Mouse (Mus musculus) CH12.LX (cell line): ENCODE results near the gene Gm10271. TPM values are rescaled to one million over a fixed set of nuclear protein-coding genes. Genes with fewer than 3 reads are reported as not detected.

ENCODE experiments used
- DNase-seq: peaks from one replicate; pipeline ENCODE4 v3.0.0-alpha.2; 2013; ENCODE audit errors: extremely low read depth
- H3K27ac ChIP-seq: 2 replicates; pipeline ENCODE4 v1.5.1; 2012; ENCODE audit warnings: low read depth, mild to moderate bottlenecking, control low read depth, moderate library complexity; ENCODE audit not compliant: insufficient read depth
- H3K27me3 ChIP-seq: replicated peaks from 2 replicates; pipeline ENCODE3; 2012; ENCODE audit warnings: inconsistent platforms
- H3K36me3 ChIP-seq, 2 experiments: replicated peaks in 1 of 2; 2 replicates each; pipeline versions ENCODE3 to v1.6.1; 2012; ENCODE audit warnings: inconsistent platforms in 1 of 2, low read length in 1 of 2, mild to moderate bottlenecking in 1 of 2, mixed read lengths in 1 of 2, moderate library complexity in 1 of 2; ENCODE audit not compliant: control insufficient read depth in 1 of 2, insufficient read depth in 1 of 2
- H3K4me1 ChIP-seq, 2 experiments: 2 replicates each; pipeline ENCODE4 v1.6.1; 2012; ENCODE audit warnings: inconsistent platforms in 1 of 2, moderate library complexity in 1 of 2; ENCODE audit not compliant: insufficient read depth in 2 of 2, control insufficient read depth in 1 of 2
- H3K4me2 ChIP-seq: 2 replicates; pipeline ENCODE4 v1.6.1; 2012; ENCODE audit warnings: low read depth, mild to moderate bottlenecking, control low read depth; ENCODE audit not compliant: poor library complexity, insufficient read depth, severe bottlenecking
- H3K4me3 ChIP-seq, 3 experiments: fragments of 150-350 bp in 1 of 3; sonication (generic) in 1 of 3; replicated peaks in 1 of 3; 2 replicates each; pipeline versions ENCODE3 to v1.5.1; 2011 to 2012; ENCODE audit warnings: low read depth in 2 of 3, low read length in 2 of 3, mild to moderate bottlenecking in 2 of 3, moderate library complexity in 2 of 3, control low read depth in 1 of 3, improper control_type of control experiment in 1 of 3, inconsistent platforms in 1 of 3, mixed read lengths in 1 of 3; ENCODE audit not compliant: poor library complexity in 1 of 3
- H3K79me2 ChIP-seq: replicated peaks from 2 replicates; pipeline ENCODE4 v1.6.1; 2012; ENCODE audit warnings: mild to moderate bottlenecking, moderate library complexity; ENCODE audit not compliant: control insufficient read depth, poor library complexity, insufficient read depth, severe bottlenecking; ENCODE audit errors: extremely low read depth
- H3K9ac ChIP-seq: 2 replicates; pipeline ENCODE4 v1.6.1; 2012; ENCODE audit warnings: low read depth, mild to moderate bottlenecking, control low read depth, moderate library complexity; ENCODE audit not compliant: insufficient read depth
- H3K9me3 ChIP-seq: replicated peaks from 2 replicates; pipeline ENCODE3; 2012; ENCODE audit warnings: low read length, inconsistent platforms, mixed read lengths
- CHD1 ChIP-seq: IDR thresholded peaks from 2 replicates; pipeline ENCODE4 v1.6.1; 2012; ENCODE audit warnings: low read depth, low read length, improper control_type of control experiment, inconsistent platforms
- CTCF ChIP-seq, 2 experiments: IDR thresholded peaks in 1 of 2; conservative IDR thresholded peaks in 1 of 2; 2 replicates each; pipeline ENCODE4 v1.5.1; 2011 to 2012; ENCODE audit warnings: low read depth in 2 of 2, low read length in 2 of 2, improper control_type of control experiment in 1 of 2, inconsistent platforms in 1 of 2, mild to moderate bottlenecking in 1 of 2, moderate library complexity in 1 of 2
- ETS1 ChIP-seq: conservative IDR thresholded peaks from 2 replicates; pipeline ENCODE4 v1.6.1; 2012; ENCODE audit warnings: low read depth, mild to moderate bottlenecking, inconsistent platforms, low read length, improper control_type of control experiment, moderate library complexity
- IRF4 ChIP-seq: IDR thresholded peaks from 2 replicates; pipeline ENCODE4 v1.6.1; 2014; ENCODE audit warnings: low read depth, mild to moderate bottlenecking, inconsistent platforms, low read length, improper control_type of control experiment
- KAT2A ChIP-seq: IDR thresholded peaks from 2 replicates; pipeline ENCODE4 v1.6.1; 2012; ENCODE audit warnings: low read length, improper control_type of control experiment, inconsistent platforms; ENCODE audit not compliant: insufficient replicate concordance
- MAX ChIP-seq: IDR thresholded peaks from 2 replicates; pipeline ENCODE4 v1.6.1; 2011; ENCODE audit warnings: low read length, improper control_type of control experiment
- MEF2A ChIP-seq: IDR thresholded peaks from 2 replicates; pipeline ENCODE4 v1.6.1; 2014; ENCODE audit warnings: low read depth, mild to moderate bottlenecking, inconsistent platforms, low read length, improper control_type of control experiment, borderline replicate concordance
- NELFE ChIP-seq: IDR thresholded peaks from 2 replicates; pipeline ENCODE4 v1.6.1; 2011; ENCODE audit warnings: low read depth, low read length, improper control_type of control experiment
- NRF1 ChIP-seq: IDR thresholded peaks from 2 replicates; pipeline ENCODE4 v1.6.1; 2014; ENCODE audit warnings: low read depth, mild to moderate bottlenecking, inconsistent platforms, low read length, improper control_type of control experiment, moderate library complexity
- PAX5 ChIP-seq: IDR thresholded peaks from 2 replicates; pipeline ENCODE4 v1.6.1; 2012; ENCODE audit warnings: low read length, inconsistent platforms, mixed read lengths
- POLR2A ChIP-seq: IDR thresholded peaks from 2 replicates; pipeline ENCODE4 v1.6.1; 2011; ENCODE audit warnings: low read depth, mild to moderate bottlenecking, improper control_type of control experiment, low read length
- RAD21 ChIP-seq: IDR thresholded peaks from 2 replicates; pipeline ENCODE4 v1.6.1; 2011; ENCODE audit warnings: low read depth, mild to moderate bottlenecking, low read length, improper control_type of control experiment, moderate library complexity
- RCOR1 ChIP-seq: conservative IDR thresholded peaks from 2 replicates; pipeline ENCODE4 v1.6.1; 2012; ENCODE audit warnings: low read depth, mild to moderate bottlenecking, inconsistent platforms, low read length, improper control_type of control experiment
- SMC3 ChIP-seq: IDR thresholded peaks from 2 replicates; pipeline ENCODE4 v1.6.1; 2011; ENCODE audit warnings: low read depth, low read length, improper control_type of control experiment
- USF1 ChIP-seq: IDR thresholded peaks from 2 replicates; pipeline ENCODE4 v1.6.1; 2014; ENCODE audit warnings: low read depth, mild to moderate bottlenecking, inconsistent platforms, low read length, improper control_type of control experiment
- ZC3H11A ChIP-seq: IDR thresholded peaks from 2 replicates; pipeline ENCODE4 v1.6.1; 2012; ENCODE audit warnings: low read depth, mild to moderate bottlenecking, inconsistent platforms, low read length, improper control_type of control experiment
- ZNF384 ChIP-seq: IDR thresholded peaks from 2 replicates; pipeline ENCODE4 v1.6.1; 2012; ENCODE audit warnings: low read depth, low read length, improper control_type of control experiment, inconsistent platforms
- dilution Hi-C: fragments of 300-500 bp; cut with MboI; formaldehyde crosslinking; loops from 2 replicates; pipeline ENCODE4 v1.14.3; 2020; ENCODE audit warnings: low sequenced_read_pairs; ENCODE audit not compliant: extremely low pct_unique_long_range_greater_than_20kb, extremely low pct_ligation_motif_present
- in situ Hi-C: fragments of 300-500 bp; cut with MboI; formaldehyde crosslinking; loops from 3 replicates; pipeline ENCODE4 v1.14.3; 2019; ENCODE audit warnings: low sequenced_read_pairs, low pct_ligation_motif_present, low pct_unique_long_range_greater_than_20kb, mixed read lengths
- polyA plus RNA-seq: library from polyadenylated mRNA; unstranded; fragments of >175 nt; gene quantifications from 2 replicates; pipeline ENCODE4 v1.2.1, GENCODE M21; 2012; ENCODE audit warnings: low read depth; ENCODE audit not compliant: insufficient read length
- total RNA-seq, 2 experiments: library from RNA; depleted of rRNA; stranded (reverse); fragments of 300-350 nt in 1 of 2; fragments of >200 nt in 1 of 2; gene quantifications; 2 replicates each; pipeline ENCODE4 v1.2.3; 2012 to 2014

The Gm10271 gene
- total and polyA plus RNA-seq, 3 experiments, result not detected

- in situ Hi-C loops, result no loop called here
- H3K79me2 ChIP-seq, result no peaks in the 10 kb centered on the region
- no peak overlapping the region for H3K27ac ChIP-seq
- H3K36me3 ChIP-seq, result no peaks in the 10 kb centered on the region
- H3K9ac ChIP-seq, result no peak overlapping the region
- H3K9me3 ChIP-seq, result no peaks in the 10 kb centered on the region
- no peak overlapping the region for H3K4me3 ChIP-seq
- TF ChIP-seq NRF1 (no peak), CHD1 (no peak), IRF4 (no peak), POLR2A (no peak), MEF2A (no peak), KAT2A (no peak)
- H3K4me1 ChIP-seq, result no peaks in the 10 kb centered on the region
- no peak for DNase-seq
- H3K4me2 ChIP-seq, result no peak overlapping the region
- no peaks in the 10 kb centered on the region for H3K27me3 ChIP-seq
- dilution Hi-C loops, result no loop called here
Measured at GRCm38 (mm10) chr10:116984836-116985235, 12.4 kb upstream of the Gm10271 start.

- no peak overlapping the region for H3K4me2 ChIP-seq
- in situ Hi-C loops, result no loop called here
- no peak for DNase-seq
- H3K9me3 ChIP-seq, result no peaks in the 10 kb centered on the region
- H3K36me3 ChIP-seq, result no peaks in the 10 kb centered on the region
- no peak overlapping the region for H3K4me3 ChIP-seq
- no peaks in the 10 kb centered on the region for H3K27me3 ChIP-seq
- H3K27ac ChIP-seq, result no peak overlapping the region
- dilution Hi-C loops, result no loop called here
- no peak overlapping the region for H3K9ac ChIP-seq
- H3K4me1 ChIP-seq, result no peaks in the 10 kb centered on the region
- no peak for TF ChIP-seq NELFE
- no peak for TF ChIP-seq SMC3
- TF ChIP-seq ETS1, result no peak
- no peak for TF ChIP-seq PAX5
- TF ChIP-seq USF1, result no peak
- H3K79me2 ChIP-seq, result no peaks in the 10 kb centered on the region
Measured at GRCm38 (mm10) chr10:116982526-116982925, 10.1 kb upstream of the Gm10271 start.

GRCm38 (mm10) chr10:116980888-116981287 is 8.5 kb upstream of the Gm10271 start:
- in situ Hi-C loops (no loop called here), dilution Hi-C loops (no loop called here)
- Histone ChIP-seq H3K36me3 (no peaks in the 10 kb centered on the region), H3K4me3 (no peak overlapping the region), H3K4me2 (no peak overlapping the region), H3K9me3 (no peaks in the 10 kb centered on the region), H3K4me1 (no peaks in the 10 kb centered on the region), H3K79me2 (no peaks in the 10 kb centered on the region), H3K27me3 (no peaks in the 10 kb centered on the region), H3K9ac (no peak overlapping the region), H3K27ac (no peak overlapping the region)
- peak; percentile 12; the same call in 1 of the 2 replicates for TF ChIP-seq ZC3H11A
- TF ChIP-seq RAD21, result peak; percentile 65
- TF ChIP-seq NELFE, result peak; percentile 31; the same call in 1 of the 2 replicates
- TF ChIP-seq RCOR1, result no peak
- TF ChIP-seq SMC3, result peak; percentile 80
- no peak for TF ChIP-seq MAX
- peak; percentile 70 to 81 for TF ChIP-seq CTCF (conservative IDR thresholded peaks at IDR 0.05 in 1 of 2, IDR thresholded peaks at IDR 0.05 in 1 of 2; ENCODE audit: low read depth in 2 of 2, low read length in 2 of 2)
- TF ChIP-seq IRF4, result no peak
- 0 out of 2 replicates have a peak, but pooled peaks have one; percentile 23 for TF ChIP-seq ZNF384
- DNase-seq, result peak; percentile 29
